Mouse (Mus musculus) spleen, adult 2 months (tissue): Measurements from ENCODE around the gene A930002H24Rik.

Experiments
- CTCF ChIP-seq: fragments of 200-500 bp; IDR thresholded peaks from 2 replicates; pipeline ENCODE4 v1.5.1; 2011; ENCODE audit warnings: mild to moderate bottlenecking, inconsistent platforms; ENCODE audit not compliant: insufficient read depth, insufficient read length, insufficient replicate concordance; ENCODE audit errors: extremely low read depth
- POLR2A ChIP-seq: fragments of 200-500 bp; IDR thresholded peaks from 2 replicates; pipeline ENCODE4 v1.6.1; 2011; ENCODE audit warnings: low read depth, low read length, inconsistent platforms

GRCm38 (mm10) chr17:63818444-63819027 lies 45.1 kb downstream of the A930002H24Rik start:
- TF ChIP-seq POLR2A (no peak), CTCF (no peak)
